Mouse (Mus musculus) liver, embryonic 14.5 days (tissue): ENCODE measurements around the gene Ripk3. TPM values are rescaled to one million over a fixed set of nuclear protein-coding genes. Genes with fewer than 3 reads are reported as not detected.
"Not testable (repeated sequence)": the region's sequence is repeated elsewhere in the genome, so short reads cannot be mapped to it uniquely, and the experiment has no call there.

Source experiments
- ATAC-seq: fragments of 200-750 bp; cut with Nextera tagmentation; 2 replicates; pipeline ENCODE4 v1.8.0; 2017; ENCODE audit warnings: moderate number of reproducible peaks, mild to moderate bottlenecking, moderate library complexity; ENCODE audit not compliant: insufficient read depth
- DNase-seq, 3 experiments: peaks; one replicate each; pipeline ENCODE4 v3.0.0-alpha.2; 2012 to 2013; ENCODE audit warnings: low read depth in 3 of 3, low spot score in 3 of 3
- H3K27ac ChIP-seq: fragments of 300-500 bp; sonication (generic); 2 replicates; pipeline ENCODE4 v1.5.1; 2014; ENCODE audit warnings: moderate library complexity, mild to moderate bottlenecking, control low read depth, inconsistent platforms
- H3K27me3 ChIP-seq: fragments of 300-500 bp; sonication (generic); 2 replicates; pipeline ENCODE4 v1.6.1; 2014; ENCODE audit warnings: mild to moderate bottlenecking, low read length, moderate library complexity; ENCODE audit not compliant: control insufficient read depth, insufficient read depth
- H3K36me3 ChIP-seq: fragments of 300-500 bp; sonication (generic); replicated peaks from 2 replicates; pipeline ENCODE4 v1.6.1; 2014; ENCODE audit warnings: low read depth; ENCODE audit not compliant: control insufficient read depth, insufficient read depth
- H3K4me1 ChIP-seq, 2 experiments: fragments of 200-500 bp in 1 of 2; fragments of 300-500 bp in 1 of 2; sonication (generic) in 1 of 2; replicated peaks; 2 replicates each; pipeline ENCODE4 v1.6.1; 2012 to 2014; ENCODE audit warnings: antibody characterized with exemption in 1 of 2, inconsistent platforms in 1 of 2, low read length in 1 of 2; ENCODE audit not compliant: control insufficient read depth in 2 of 2, insufficient read depth in 2 of 2
- H3K4me2 ChIP-seq: fragments of 300-500 bp; sonication (generic); 2 replicates; pipeline ENCODE4 v1.6.1; 2014; ENCODE audit warnings: low read depth, mild to moderate bottlenecking, control low read depth, moderate library complexity
- H3K4me3 ChIP-seq, 2 experiments: fragments of 200-500 bp in 1 of 2; fragments of 300-500 bp in 1 of 2; sonication (generic) in 1 of 2; 2 replicates each; pipeline ENCODE4 v1.5.1; 2012 to 2014; ENCODE audit warnings: low read depth in 2 of 2, low read length in 2 of 2, mild to moderate bottlenecking in 2 of 2, control low read depth in 1 of 2, inconsistent platforms in 1 of 2, moderate library complexity in 1 of 2; ENCODE audit not compliant: insufficient read depth in 1 of 2
- H3K9ac ChIP-seq: fragments of 300-500 bp; sonication (generic); replicated peaks from 2 replicates; pipeline ENCODE4 v1.6.1; 2014; ENCODE audit warnings: mild to moderate bottlenecking, control low read depth, moderate library complexity
- H3K9me3 ChIP-seq: fragments of 300-500 bp; sonication (generic); 2 replicates; pipeline ENCODE4 v1.6.1; 2016; ENCODE audit warnings: low read length, mixed read lengths; ENCODE audit not compliant: control insufficient read depth
- CTCF ChIP-seq: IDR thresholded peaks from 2 replicates; pipeline ENCODE4 v1.5.1; 2016; ENCODE audit warnings: antibody characterized with exemption, low read depth, control low read depth
- EP300 ChIP-seq: IDR thresholded peaks from 2 replicates; pipeline ENCODE4 v1.6.1; 2016; ENCODE audit warnings: antibody characterized with exemption, low read depth
- WGBS: fragments of 180-500 bp; shearing (Covaris S2); extraction: QIAGEN DNeasy Blood & Tissue Kit; methylation state at CpG from one replicate; pipeline ENCODE4 v1.1.7; 2014; ENCODE audit not compliant: insufficient replicate concordance; 5-methylcytosine and 5-hydroxymethylcytosine counted together
- polyA plus RNA-seq, 2 experiments: library from polyadenylated mRNA; depleted of rRNA in 1 of 2; stranded (reverse) in 1 of 2; unstranded in 1 of 2; fragments of >200 nt; fragmentation: Nextera tagmentation in 1 of 2; extraction: Ambion mirVana in 1 of 2; gene quantifications; 2 replicates each; pipeline versions ENCODE4 v1.2.1 to v1.2.3; 2012 to 2014

Ripk3 gene
- polyA plus RNA-seq, 2 experiments, result 15.1 to 22.0 TPM

DNA sequence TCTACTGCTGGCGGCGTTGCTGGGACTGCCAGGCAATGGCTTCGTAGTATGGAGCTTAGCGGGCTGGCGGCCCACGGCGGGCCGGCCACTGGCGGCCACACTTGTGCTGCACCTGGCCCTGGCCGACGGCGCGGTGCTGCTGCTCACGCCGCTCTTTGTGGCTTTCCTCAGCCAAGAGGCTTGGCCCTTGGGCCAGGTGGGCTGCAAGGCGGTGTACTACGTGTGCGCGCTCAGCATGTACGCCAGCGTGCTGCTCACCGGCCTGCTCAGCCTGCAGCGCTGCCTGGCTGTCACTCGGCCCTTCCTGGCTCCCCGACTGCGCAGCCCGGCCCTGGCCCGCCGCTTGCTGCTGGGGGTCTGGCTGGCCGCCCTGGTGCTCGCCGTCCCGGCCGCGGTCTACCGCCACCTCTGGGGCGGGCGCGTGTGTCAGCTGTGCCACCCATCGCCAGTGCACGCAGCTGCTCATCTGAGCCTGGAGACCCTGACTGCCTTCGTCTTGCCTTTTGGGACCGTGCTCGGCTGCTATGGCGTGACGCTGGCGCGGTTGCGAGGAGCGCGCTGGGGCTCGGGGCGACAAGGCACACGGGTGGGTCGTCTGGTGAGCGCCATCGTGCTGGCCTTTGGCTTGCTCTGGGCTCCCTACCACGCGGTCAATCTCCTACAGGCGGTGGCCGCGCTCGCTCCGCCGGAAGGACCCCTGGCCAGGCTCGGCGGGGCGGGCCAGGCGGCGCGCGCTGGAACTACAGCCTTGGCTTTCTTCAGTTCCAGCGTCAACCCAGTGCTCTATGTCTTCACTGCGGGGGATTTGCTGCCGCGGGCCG lies 26.5 kb downstream of the Ripk3 start:
- H3K4me1 ChIP-seq, result peaks cover 2 to 9% of the 10 kb centered on the region in 2 experiments; a peak in 3 of 4 replicates
- no peaks in the 10 kb centered on the region for H3K9me3 ChIP-seq
- DNase-seq (no peak), ATAC-seq (peak; percentile 30; the same call in 1 of the 2 replicates)
- peak overlapping the region; percentile 29 to 48 for H3K4me3 ChIP-seq
- peaks cover 31% of the 10 kb centered on the region for H3K27me3 ChIP-seq
- peak overlapping the region; percentile 74 for H3K4me2 ChIP-seq
- peak overlapping the region; percentile 42 for H3K9ac ChIP-seq
- H3K27ac ChIP-seq, result no peak overlapping the region
- no peaks in the 10 kb centered on the region for H3K36me3 ChIP-seq
- WGBS, result 3% methylated on average over 77 of the region's 77 CpGs
- TF ChIP-seq EP300 (no peak), CTCF (0 out of 2 replicates have a peak, but pooled peaks have one; percentile 15)

DNA sequence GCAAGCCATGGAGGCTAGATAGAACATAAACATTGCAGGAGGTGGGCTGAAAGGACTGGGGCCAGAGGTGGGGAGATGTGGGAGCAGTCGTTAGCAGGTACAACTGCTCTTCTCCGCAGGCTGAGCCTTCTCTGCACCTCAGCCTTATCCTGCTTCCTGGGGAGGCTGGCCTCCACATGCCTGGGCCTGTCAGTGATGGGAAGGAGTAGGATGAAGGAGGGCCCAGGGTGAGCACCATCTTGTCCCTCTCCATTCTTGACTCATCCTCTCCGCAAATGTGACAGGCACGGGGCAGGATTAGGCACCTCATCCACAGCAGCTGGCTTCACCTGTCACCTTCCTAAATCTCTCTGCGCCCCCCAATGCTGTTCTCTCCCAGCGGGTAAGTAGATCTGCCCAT lies 27.5 kb downstream of the Ripk3 start, which contains the start of gene Ltb4r2:
Gene Ltb4r2 (plus strand): TSS at position 266 of the 400 bp plus-strand sequence.
- H3K36me3 ChIP-seq, result 0 out of 2 replicates have a peak, but pooled peaks cover 2% of the 10 kb centered on the region
- no peak within 1 kb of the TSS for H3K27ac ChIP-seq
- peak within 1 kb of the TSS; percentile 74 for H3K4me2 ChIP-seq
- TF ChIP-seq EP300, result no peak
- no peak for TF ChIP-seq CTCF
- 83% methylated on average over 6 of the region's 6 CpGs for WGBS
- no peaks in the 10 kb centered on the region for H3K9me3 ChIP-seq
- H3K4me3 ChIP-seq, result peak within 1 kb of the TSS; percentile 29 to 48
- H3K27me3 ChIP-seq, result peaks cover 28% of the 10 kb centered on the region
- ATAC-seq (no peak), DNase-seq (no peak)
- H3K4me1 ChIP-seq, result peaks cover 2 to 7% of the 10 kb centered on the region in 2 experiments; a peak in 3 of 4 replicates
- peak within 1 kb of the TSS; percentile 42 for H3K9ac ChIP-seq

DNA sequence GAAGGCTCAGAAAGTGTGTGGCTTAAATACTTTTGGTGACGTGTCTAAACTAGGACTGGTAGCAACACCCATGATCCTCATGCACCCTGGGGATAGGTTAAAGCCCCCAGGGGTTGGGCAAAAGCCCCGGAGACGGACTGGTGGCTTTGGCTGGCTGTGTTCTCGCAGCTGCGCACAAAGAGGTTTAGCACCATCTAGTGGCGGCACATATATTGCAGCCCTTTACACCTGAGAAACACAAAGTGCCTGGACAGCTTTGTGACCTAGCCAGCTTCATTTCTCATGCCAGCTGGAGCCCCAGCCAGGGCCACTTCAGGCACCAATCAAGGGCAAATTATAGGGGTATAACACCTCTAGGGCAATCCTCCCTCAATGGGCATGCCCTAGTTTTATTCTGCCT lies 28.5 kb downstream of the Ripk3 start:
- H3K4me1 ChIP-seq, H3K9me3 ChIP-seq, H3K27ac ChIP-seq, H3K4me3 ChIP-seq, H3K9ac ChIP-seq, H3K36me3 ChIP-seq: not testable (repeated sequence)
- Histone ChIP-seq H3K4me2 (peak overlapping the region; percentile 47), H3K27me3 (peaks cover 28% of the 10 kb centered on the region)
- 2% methylated on average over 6 of the region's 6 CpGs for WGBS
- TF ChIP-seq CTCF, result peak; percentile 87
- ATAC-seq (0 out of 2 replicates have a peak, but pooled peaks have one; percentile 4), DNase-seq (peak; percentile 37 to 47 (median 39))

- DNase-seq, result peak in 2 of 3 experiments; percentile 32 to 46
- TF ChIP-seq CTCF (peak; percentile 71), EP300 (no peak)
- Histone ChIP-seq H3K9ac (no peak within 1 kb of the TSS), H3K27ac (peak within 1 kb of the TSS; percentile 10), H3K4me2 (peak within 1 kb of the TSS; percentile 26), H3K27me3 (peaks cover 27% of the 10 kb centered on the region), H3K36me3 (peaks cover 10% of the 10 kb centered on the region; the same call in 1 of the 2 replicates), H3K9me3 (no peaks in the 10 kb centered on the region), H3K4me1 (0 out of 4 replicates have a peak, but pooled peaks cover 0 to 2% of the 10 kb centered on the region in 2 experiments), H3K4me3 (peak within 1 kb of the TSS; percentile 33 to 40)
- peak; percentile 32; the same call in 1 of the 2 replicates for ATAC-seq
- 15% methylated on average over 8 of the region's 8 CpGs for WGBS
Observed at GRCm38 (mm10) chr14:55758363-55758784, 30.3 kb downstream of the Ripk3 start, which contains the start of gene Cideb. TSS of gene Cideb (minus strand) at chr14:55758458.

DNA sequence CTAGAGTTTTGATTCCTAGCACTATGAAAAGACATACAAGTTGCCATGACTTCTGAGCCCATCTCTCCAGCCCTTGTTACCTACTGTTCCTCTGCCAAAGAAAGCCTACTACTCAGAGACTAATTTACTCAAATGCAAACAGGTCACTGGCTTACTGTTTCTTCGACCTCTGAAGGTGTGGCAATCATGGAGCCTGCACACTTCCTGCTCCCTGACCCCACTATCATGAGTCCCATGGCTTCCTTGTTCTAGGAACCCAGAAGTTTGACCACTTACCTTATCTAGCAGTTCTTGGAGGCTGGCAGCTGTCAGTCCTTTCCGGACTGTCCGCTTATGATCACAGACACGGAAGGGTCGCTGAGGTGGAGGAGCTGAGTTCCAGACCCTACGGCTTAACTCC lies 31.1 kb downstream of the Ripk3 start:
- DNase-seq (no peak), ATAC-seq (no peak)
- Histone ChIP-seq H3K4me1 (0 out of 4 replicates have a peak, but pooled peaks cover 0 to 2% of the 10 kb centered on the region in 2 experiments), H3K27ac (peak overlapping the region; percentile 10), H3K36me3 (peaks cover 16% of the 10 kb centered on the region), H3K4me2 (peak overlapping the region; percentile 26), H3K9ac (no peak overlapping the region), H3K27me3 (peaks cover 18% of the 10 kb centered on the region), H3K9me3 (no peaks in the 10 kb centered on the region), H3K4me3 (peak overlapping the region; percentile 33 to 36)
- TF ChIP-seq CTCF (no peak), EP300 (no peak)
- 8% methylated on average over 6 of the region's 6 CpGs for WGBS
